Mouse (Mus musculus) heart, embryonic 15.5 days (tissue): Measurements from ENCODE around the gene Micu1. TPM values are rescaled to one million over a fixed set of nuclear protein-coding genes. Genes with fewer than 3 reads are reported as not detected.
A peak's percentile ranks its signal among the peaks of the same experiment; 100 is the strongest.

Experiments
- ATAC-seq: fragments of 200-750 bp; cut with Nextera tagmentation; replicated peaks from 2 replicates; pipeline ENCODE4 v1.8.0; 2017; ENCODE audit warnings: low read depth, moderate TSS enrichment; ENCODE audit not compliant: insufficient number of reproducible peaks, insufficient read depth, low FRiP score
- H3K27ac ChIP-seq: fragments of 300-500 bp; sonication (generic); 2 replicates; pipeline ENCODE4 v1.5.1; 2015; ENCODE audit warnings: mild to moderate bottlenecking, inconsistent platforms
- H3K27me3 ChIP-seq: fragments of 300-500 bp; sonication (generic); 2 replicates; pipeline ENCODE4 v1.6.1; 2015; ENCODE audit warnings: inconsistent platforms
- H3K36me3 ChIP-seq: fragments of 300-500 bp; sonication (generic); 2 replicates; pipeline ENCODE4 v1.6.1; 2015; ENCODE audit warnings: mild to moderate bottlenecking, inconsistent platforms
- H3K4me1 ChIP-seq: fragments of 300-500 bp; sonication (generic); replicated peaks from 2 replicates; pipeline ENCODE4 v1.6.1; 2015; ENCODE audit warnings: inconsistent platforms
- H3K4me2 ChIP-seq: fragments of 300-500 bp; sonication (generic); 2 replicates; pipeline ENCODE4 v1.6.1; 2015; ENCODE audit warnings: inconsistent platforms, mild to moderate bottlenecking, moderate library complexity
- H3K4me3 ChIP-seq: fragments of 300-500 bp; sonication (generic); 2 replicates; pipeline ENCODE4 v1.5.1; 2015; ENCODE audit warnings: mild to moderate bottlenecking, inconsistent platforms
- H3K9ac ChIP-seq: fragments of 300-500 bp; sonication (generic); 2 replicates; pipeline ENCODE4 v1.6.1; 2015; ENCODE audit warnings: mild to moderate bottlenecking, inconsistent platforms
- H3K9me3 ChIP-seq: fragments of 300-500 bp; sonication (generic); replicated peaks from 2 replicates; pipeline ENCODE4 v1.6.1; 2016; ENCODE audit warnings: inconsistent platforms
- WGBS: fragments of 180-500 bp; shearing (Covaris S2); methylation state at CpG from one replicate; pipeline ENCODE4 v1.1.7; 2015; ENCODE audit warnings: mixed read lengths; 5-methylcytosine and 5-hydroxymethylcytosine counted together
- polyA plus RNA-seq: library from polyadenylated mRNA; unstranded; fragments of >200 nt; fragmentation: Nextera tagmentation; extraction: Ambion mirVana; gene quantifications from 2 replicates; pipeline ENCODE4 v1.2.1, GENCODE M21; 2015

Gene Micu1
- polyA plus RNA-seq, 1 experiment from 2014 or later: 32.7 TPM

DNA sequence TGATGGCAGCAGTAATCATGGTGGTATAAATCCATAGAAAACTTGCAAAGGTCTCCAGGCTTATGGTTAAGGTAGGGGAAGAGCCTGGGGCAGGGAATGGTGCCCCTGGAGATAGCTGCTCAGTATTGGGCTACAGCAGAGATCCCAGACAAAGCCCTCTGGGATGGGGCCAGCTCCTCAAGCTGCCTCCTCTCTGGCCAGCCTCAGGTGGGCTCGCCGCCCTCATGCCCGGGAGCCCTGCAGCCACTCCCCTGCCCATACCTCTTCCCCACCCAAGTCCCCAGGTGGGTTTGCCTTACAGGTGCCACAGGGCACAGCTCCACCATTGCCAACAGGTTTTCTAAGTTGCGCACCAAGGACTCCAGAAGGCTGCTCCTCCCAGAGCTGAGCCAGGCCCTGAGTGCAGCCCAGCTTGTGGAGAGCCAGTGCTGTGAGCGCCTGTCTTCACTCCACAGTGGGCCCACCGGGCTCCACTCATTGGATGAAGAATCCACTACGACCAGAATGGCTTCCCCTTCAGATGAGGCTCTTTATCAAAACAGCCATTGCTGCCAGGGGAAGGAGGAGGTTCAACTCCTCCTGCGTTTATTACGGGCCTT is 196.0 kb downstream of the Micu1 start:
- peaks cover 74% of the 10 kb centered on the region for H3K4me1 ChIP-seq
- H3K4me2 ChIP-seq: no peak overlapping the region
- WGBS: 75% methylated on average over 9 of the region's 9 CpGs
- no peak for ATAC-seq
- H3K9me3 ChIP-seq: no peaks in the 10 kb centered on the region
- H3K4me3 ChIP-seq: no peak overlapping the region
- no peaks in the 10 kb centered on the region for H3K27me3 ChIP-seq
- H3K27ac ChIP-seq: peak overlapping the region; percentile 96
- H3K36me3 ChIP-seq: peaks cover 41% of the 10 kb centered on the region
- no peak overlapping the region for H3K9ac ChIP-seq

DNA sequence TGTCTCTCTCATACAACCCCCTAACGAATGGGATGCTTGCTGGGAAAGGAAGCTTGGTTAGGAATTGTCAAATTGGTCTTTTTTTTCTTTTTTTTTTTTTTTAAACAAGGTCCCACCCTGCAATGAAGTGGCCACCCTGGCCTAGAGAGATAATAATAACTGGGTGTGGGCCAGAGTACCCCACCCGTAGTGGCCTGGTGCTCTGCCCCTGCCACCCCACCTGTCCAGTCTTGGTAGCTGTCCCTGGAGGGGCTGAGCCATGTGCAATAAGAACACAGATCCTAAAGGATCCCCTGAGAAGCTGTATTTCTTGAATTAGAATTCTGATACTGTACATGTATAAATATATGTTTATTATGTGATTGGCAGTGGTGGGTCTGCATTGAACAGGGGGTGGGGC is 196.7 kb downstream of the Micu1 start:
- 41% methylated on average over 2 of the region's 2 CpGs for WGBS
- ATAC-seq: no peak
- no peak overlapping the region for H3K4me3 ChIP-seq

DNA sequence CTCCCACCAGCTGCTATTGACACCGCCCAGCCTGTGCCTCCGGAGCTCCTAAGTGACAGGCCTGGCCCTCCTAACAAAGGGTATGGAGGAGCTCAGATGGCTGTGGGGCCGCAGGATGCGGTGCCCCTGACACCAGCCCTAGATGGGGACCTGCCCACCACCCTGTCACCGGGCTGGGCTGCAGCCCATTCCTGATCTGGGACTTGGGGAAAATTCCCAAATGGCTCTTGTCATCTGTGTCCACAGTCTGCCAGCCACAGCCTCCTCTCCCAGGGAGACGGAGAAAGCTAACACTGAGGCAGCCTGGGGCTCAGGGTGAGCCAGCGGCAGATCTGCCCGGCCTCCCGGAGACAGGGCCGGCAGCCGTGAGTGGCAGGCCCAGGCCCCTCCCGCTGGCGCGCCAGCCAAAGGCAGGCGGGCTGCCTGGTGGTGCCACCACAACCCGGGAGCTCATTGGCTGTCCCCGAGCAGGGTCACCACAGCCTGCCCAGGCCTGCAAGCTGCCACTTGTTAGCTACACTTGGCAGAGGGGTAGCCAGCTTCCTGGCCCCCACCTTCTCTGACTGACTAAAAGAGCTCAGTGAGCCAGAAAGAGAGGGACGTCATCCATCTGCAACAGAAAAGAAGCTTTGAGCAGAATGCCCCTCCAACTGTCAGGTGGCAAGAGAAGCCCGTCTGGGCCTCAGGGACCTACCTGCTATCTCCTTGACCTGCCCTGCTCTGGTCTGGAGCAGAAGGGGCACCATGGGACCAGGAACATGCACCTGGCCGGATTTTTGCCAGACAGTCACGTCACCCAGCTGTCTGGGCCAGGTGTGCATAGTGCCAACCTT is 197.3 kb downstream of the Micu1 start:
- Histone ChIP-seq H3K4me1 (peaks cover 80% of the 10 kb centered on the region), H3K27me3 (no peaks in the 10 kb centered on the region), H3K9me3 (no peaks in the 10 kb centered on the region), H3K27ac (peak overlapping the region; percentile 96), H3K4me2 (peak overlapping the region; percentile 48), H3K36me3 (peaks cover 28% of the 10 kb centered on the region), H3K4me3 (peak overlapping the region; percentile 9; the same call in 1 of the 2 replicates), H3K9ac (peak overlapping the region; percentile 46)
- 12% methylated on average over 21 of the region's 21 CpGs for WGBS
- peak; percentile 89 for ATAC-seq

More for the DNA sequence above, 196.7 kb downstream of the Micu1 start:
- Histone ChIP-seq H3K27me3 (no peaks in the 10 kb centered on the region), H3K4me1 (peaks cover 80% of the 10 kb centered on the region), H3K36me3 (peaks cover 34% of the 10 kb centered on the region), H3K27ac (peak overlapping the region; percentile 96), H3K9ac (peak overlapping the region; percentile 46; the same call in 1 of the 2 replicates), H3K9me3 (no peaks in the 10 kb centered on the region), H3K4me2 (peak overlapping the region; percentile 48)

DNA sequence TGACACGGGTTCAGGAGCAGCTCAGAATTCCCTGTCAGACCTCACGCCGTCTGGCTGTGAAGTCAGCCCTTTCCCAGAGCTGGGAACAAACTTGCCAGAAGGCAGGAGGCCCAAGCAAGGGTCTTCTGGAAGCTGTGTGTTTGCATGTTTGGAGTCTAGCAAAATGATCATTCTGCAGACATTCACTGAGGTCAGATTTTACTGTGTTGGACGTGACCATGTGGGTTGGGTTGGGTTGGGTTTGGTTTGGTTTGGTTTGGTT is 197.8 kb downstream of the Micu1 start:
- peak overlapping the region; percentile 48 for H3K4me2 ChIP-seq
- peaks cover 26% of the 10 kb centered on the region for H3K36me3 ChIP-seq
- no peak for ATAC-seq
- peak overlapping the region; percentile 46 for H3K9ac ChIP-seq
- no peaks in the 10 kb centered on the region for H3K27me3 ChIP-seq
- H3K9me3 ChIP-seq: no peaks in the 10 kb centered on the region
- H3K27ac ChIP-seq: peak overlapping the region; percentile 96
- peak overlapping the region; percentile 8; the same call in 1 of the 2 replicates for H3K4me3 ChIP-seq
- 36% methylated on average over 4 of the region's 4 CpGs for WGBS
- H3K4me1 ChIP-seq: peaks cover 76% of the 10 kb centered on the region

DNA sequence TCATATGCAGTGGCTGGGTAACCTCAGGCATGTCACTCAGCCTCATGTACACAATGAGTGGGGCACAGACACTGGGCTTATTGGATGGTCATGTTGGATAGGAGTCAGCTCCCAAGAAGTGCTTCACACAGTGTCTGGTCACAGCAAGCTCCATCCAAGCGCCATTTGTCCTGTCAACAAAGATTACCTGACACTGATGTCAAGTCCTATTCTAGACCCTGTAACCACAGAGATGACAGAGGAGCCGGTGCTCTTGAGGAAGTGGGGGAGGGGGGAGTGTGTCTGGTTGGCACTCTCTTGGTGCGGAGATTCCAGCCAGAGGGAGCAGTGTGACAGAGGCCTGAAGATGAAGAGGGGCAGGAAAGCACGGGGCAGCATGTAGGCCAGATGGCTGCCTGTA is 198.7 kb downstream of the Micu1 start:
- no peak for ATAC-seq
- 24% methylated on average over 4 of the region's 4 CpGs for whole genome bisulfite sequencing
- H3K4me2 ChIP-seq: no peak overlapping the region

DNA sequence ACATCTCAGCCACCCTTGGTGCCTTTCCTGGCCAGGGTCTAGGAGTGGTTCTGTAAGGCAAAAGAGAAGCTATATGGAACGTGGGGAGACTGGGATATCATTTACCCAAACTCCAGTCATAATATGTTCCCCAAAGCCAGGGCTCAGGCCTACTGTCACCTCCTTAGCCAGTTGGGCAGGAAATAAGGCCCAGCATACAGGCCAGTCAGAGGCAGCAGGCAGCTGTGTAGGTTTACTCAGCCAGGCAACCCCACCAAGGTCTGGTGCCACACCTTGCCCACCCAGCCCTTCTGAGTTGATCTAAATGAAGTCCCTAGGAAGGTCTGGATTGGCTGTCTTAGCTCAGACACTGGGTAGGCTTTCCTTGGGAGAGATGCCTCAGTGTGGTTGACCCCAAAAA is 199.2 kb downstream of the Micu1 start:
- H3K4me1 ChIP-seq: peaks cover 70% of the 10 kb centered on the region
- 71% methylated on average over 1 of the region's 1 CpGs for WGBS
- no peak for ATAC-seq
- H3K27me3 ChIP-seq: no peaks in the 10 kb centered on the region
- H3K36me3 ChIP-seq: peaks cover 13% of the 10 kb centered on the region; the same call in 1 of the 2 replicates
- no peak overlapping the region for H3K4me2 ChIP-seq
- no peaks in the 10 kb centered on the region for H3K9me3 ChIP-seq
- H3K27ac ChIP-seq: peak overlapping the region; percentile 96
- H3K9ac ChIP-seq: no peak overlapping the region
- no peak overlapping the region for H3K4me3 ChIP-seq

More for the DNA sequence above, 198.7 kb downstream of the Micu1 start:
- Histone ChIP-seq H3K36me3 (peaks cover 18% of the 10 kb centered on the region), H3K4me1 (peaks cover 73% of the 10 kb centered on the region), H3K4me3 (no peak overlapping the region), H3K9ac (no peak overlapping the region), H3K9me3 (no peaks in the 10 kb centered on the region), H3K27ac (peak overlapping the region; percentile 96), H3K27me3 (no peaks in the 10 kb centered on the region)

DNA sequence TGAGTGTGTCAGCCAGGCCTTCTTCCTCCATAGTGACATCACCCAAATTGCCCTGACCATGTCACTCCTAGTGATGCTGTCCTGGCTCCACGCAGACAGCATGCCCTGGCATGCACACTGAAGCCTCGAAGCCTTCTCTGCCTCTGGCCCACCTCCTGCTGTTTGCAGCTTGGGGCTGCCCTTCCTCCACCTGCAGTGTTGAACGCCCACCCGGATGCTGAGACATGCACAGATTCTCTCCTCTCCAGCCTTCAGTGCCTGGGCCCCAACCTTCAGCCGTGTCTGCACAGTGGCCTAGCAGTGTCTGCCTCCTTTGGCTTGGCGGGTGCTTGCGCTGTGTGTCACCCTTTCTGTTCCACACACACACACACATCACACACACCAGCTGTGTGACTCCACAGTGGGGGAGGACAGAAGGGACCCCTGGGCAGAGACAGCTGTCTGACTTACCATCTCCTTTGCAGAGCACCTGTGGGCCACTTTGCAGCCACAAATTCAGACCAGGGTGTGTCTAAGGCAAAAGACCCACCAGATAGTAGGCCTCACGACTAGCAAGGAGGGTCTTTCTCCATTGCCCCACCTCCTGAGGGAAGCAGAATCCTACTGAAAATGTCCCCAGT is 199.8 kb downstream of the Micu1 start:
- H3K9ac ChIP-seq: no peak overlapping the region

DNA sequence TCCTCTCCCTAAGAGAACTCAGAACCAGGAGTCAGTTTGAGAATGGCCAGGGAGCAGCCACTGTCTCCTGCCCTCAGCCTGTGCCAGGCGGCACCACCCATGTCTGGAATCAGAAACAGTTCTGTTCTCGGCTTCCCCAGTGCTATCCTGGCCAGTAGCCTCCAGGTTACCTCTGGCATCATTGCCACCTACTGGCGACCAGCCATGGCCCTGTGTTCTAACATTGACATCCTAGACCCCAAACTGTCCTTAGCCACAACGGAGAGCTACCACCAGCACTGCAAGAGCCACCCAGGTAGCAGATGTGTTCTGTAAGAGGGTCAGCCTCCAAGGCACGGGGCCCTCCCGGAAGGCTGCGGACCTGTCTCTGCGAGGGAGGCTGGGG is 200.3 kb downstream of the Micu1 start:
- Histone ChIP-seq H3K36me3 (peaks cover 1% of the 10 kb centered on the region; the same call in 1 of the 2 replicates), H3K4me3 (no peak overlapping the region), H3K9ac (no peak overlapping the region), H3K4me1 (peaks cover 65% of the 10 kb centered on the region), H3K9me3 (no peaks in the 10 kb centered on the region), H3K27me3 (no peaks in the 10 kb centered on the region), H3K4me2 (no peak overlapping the region), H3K27ac (peak overlapping the region; percentile 12; the same call in 1 of the 2 replicates)
- ATAC-seq: no peak
- 63% methylated on average over 8 of the region's 8 CpGs for WGBS

More for the DNA sequence above, 199.8 kb downstream of the Micu1 start:
- peaks cover 6% of the 10 kb centered on the region; the same call in 1 of the 2 replicates for H3K36me3 ChIP-seq
- WGBS: 68% methylated on average over 8 of the region's 8 CpGs
- ATAC-seq: no peak
- no peak overlapping the region for H3K4me3 ChIP-seq
- H3K4me1 ChIP-seq: peaks cover 65% of the 10 kb centered on the region
- peak overlapping the region; percentile 12 for H3K27ac ChIP-seq
- H3K27me3 ChIP-seq: no peaks in the 10 kb centered on the region
- no peak overlapping the region for H3K4me2 ChIP-seq
- H3K9me3 ChIP-seq: no peaks in the 10 kb centered on the region

DNA sequence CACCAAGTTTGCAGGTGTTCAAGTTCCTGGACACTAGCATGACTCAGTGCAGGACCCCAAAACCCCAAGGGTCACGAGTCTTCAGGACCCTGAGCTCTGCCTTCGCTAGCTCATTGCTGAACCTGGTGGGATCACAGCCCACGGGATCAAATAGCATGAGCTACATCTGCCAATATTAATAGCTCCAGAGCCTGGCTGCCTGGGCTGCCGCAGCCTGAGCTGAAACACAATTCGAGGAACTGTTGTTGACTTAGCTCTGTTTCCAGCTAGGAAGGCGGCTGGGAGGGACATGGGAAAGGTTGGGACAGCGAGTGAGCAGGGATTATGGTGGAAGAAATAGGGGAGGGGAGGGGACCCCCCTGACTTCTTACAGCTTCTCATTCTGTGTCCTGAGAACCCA is 200.9 kb downstream of the Micu1 start:
- peak overlapping the region; percentile 24; the same call in 1 of the 2 replicates for H3K27ac ChIP-seq
- no peak overlapping the region for H3K9ac ChIP-seq
- H3K36me3 ChIP-seq: no peaks in the 10 kb centered on the region
- no peaks in the 10 kb centered on the region for H3K27me3 ChIP-seq
- no peaks in the 10 kb centered on the region for H3K9me3 ChIP-seq
- no peak overlapping the region for H3K4me2 ChIP-seq
- no peak overlapping the region for H3K4me3 ChIP-seq
- H3K4me1 ChIP-seq: peaks cover 68% of the 10 kb centered on the region
- ATAC-seq: no peak
- WGBS: 44% methylated on average over 7 of the region's 7 CpGs

DNA sequence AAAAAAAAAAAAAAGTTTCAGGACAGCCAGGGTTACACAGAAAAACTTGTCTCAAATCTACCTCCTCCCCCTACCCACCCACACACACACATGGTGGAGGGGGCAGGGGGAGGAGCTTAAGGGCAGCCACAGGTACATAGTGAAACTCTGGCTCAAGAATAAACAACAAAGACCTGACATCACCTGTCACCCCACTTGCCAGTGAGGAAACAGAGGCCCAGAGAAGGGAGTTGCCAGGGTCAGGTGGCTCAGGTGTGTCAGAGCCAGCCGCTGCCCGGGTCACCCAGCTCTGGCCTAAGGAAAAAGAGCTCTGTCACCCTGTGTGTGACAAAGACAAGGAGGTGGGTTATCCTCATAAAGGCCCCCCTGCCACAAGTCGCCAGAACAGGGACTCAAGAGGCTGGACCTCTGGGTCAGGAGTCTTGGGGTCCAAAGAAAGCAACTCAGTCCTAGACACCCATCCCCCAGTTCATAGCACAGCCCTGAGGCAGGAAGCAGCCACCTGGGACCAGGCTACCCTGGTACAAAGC is 204.9 kb downstream of the Micu1 start:
- Histone ChIP-seq H3K36me3 (no peaks in the 10 kb centered on the region), H3K27me3 (no peaks in the 10 kb centered on the region), H3K4me3 (no peak overlapping the region), H3K9me3 (no peaks in the 10 kb centered on the region), H3K9ac (0 out of 2 replicates have a peak overlapping the region, but pooled peaks have one; percentile 7), H3K4me2 (no peak overlapping the region), H3K27ac (peak overlapping the region; percentile 94), H3K4me1 (peaks cover 62% of the 10 kb centered on the region)
- whole genome bisulfite sequencing: 63% methylated on average over 3 of the region's 3 CpGs
- no peak for ATAC-seq

DNA sequence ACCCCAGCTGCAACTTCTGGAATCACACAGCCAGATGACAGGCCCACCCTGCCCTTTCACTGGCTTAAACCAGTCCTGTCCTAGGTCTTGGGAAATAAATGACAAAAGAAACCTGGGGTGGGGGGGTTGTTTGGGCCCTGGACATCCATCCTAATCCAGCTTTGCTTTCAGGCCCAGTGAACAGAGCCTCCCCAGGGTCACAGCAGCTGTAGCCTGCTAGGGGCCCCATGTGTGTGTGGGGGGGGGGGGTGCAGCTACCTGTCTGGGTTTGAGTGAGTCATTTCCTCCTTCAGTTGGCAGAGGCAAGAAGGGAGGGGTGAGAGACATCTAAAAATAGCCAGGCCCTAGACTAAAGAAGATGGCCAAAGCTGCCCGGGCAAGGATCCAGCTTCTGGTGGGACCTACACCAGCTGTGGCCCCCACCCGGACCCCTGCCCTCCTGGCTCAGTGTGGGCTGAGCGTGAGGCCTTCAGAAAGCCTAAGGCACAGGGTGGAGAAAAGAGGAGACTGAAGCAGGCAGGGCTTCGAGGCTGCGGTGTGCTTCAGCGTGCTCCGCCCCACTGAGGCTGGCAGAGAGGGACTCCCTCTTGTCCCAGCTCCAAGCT is 205.5 kb downstream of the Micu1 start:
- Histone ChIP-seq H3K9ac (0 out of 2 replicates have a peak overlapping the region, but pooled peaks have one; percentile 7), H3K27ac (peak overlapping the region; percentile 94), H3K4me3 (no peak overlapping the region), H3K36me3 (no peaks in the 10 kb centered on the region), H3K27me3 (no peaks in the 10 kb centered on the region), H3K9me3 (no peaks in the 10 kb centered on the region), H3K4me2 (peak overlapping the region; percentile 21; the same call in 1 of the 2 replicates), H3K4me1 (peaks cover 55% of the 10 kb centered on the region)
- WGBS: 9% methylated on average over 7 of the region's 7 CpGs
- ATAC-seq: peak; percentile 73
